Mouse (Mus musculus) MEL (cell line): ENCODE results near the gene Mpnd. TPM values are rescaled to one million over a fixed set of nuclear protein-coding genes. Genes with fewer than 3 reads are reported as not detected.
A peak's percentile ranks its signal among the peaks of the same experiment; 100 is the strongest.

Experiments
- DNase-seq: peaks from one replicate; pipeline ENCODE4 v3.0.0; 2011; ENCODE audit warnings: low read depth, low spot score
- H3K27ac ChIP-seq: 2 replicates; pipeline ENCODE4 v1.5.1; 2012; ENCODE audit warnings: low read depth, mild to moderate bottlenecking, control low read depth, low read length, moderate library complexity; ENCODE audit not compliant: control insufficient read depth
- H3K27me3 ChIP-seq, 2 experiments: fragments of 150-350 bp in 1 of 2; sonication (generic) in 1 of 2; 2 replicates each; pipeline ENCODE4 v1.6.1; 2012; ENCODE audit warnings: low read length in 2 of 2, mild to moderate bottlenecking in 2 of 2, improper control_type of control experiment in 1 of 2, moderate library complexity in 1 of 2; ENCODE audit not compliant: insufficient read depth in 2 of 2, control insufficient read depth in 1 of 2
- H3K36me3 ChIP-seq, 2 experiments: 2 replicates each; pipeline ENCODE4 v1.6.1; 2012 to 2014; ENCODE audit warnings: low read length in 2 of 2, improper control_type of control experiment in 1 of 2, inconsistent platforms in 1 of 2, mild to moderate bottlenecking in 1 of 2; ENCODE audit not compliant: insufficient read depth in 2 of 2, control insufficient read depth in 1 of 2
- H3K4me1 ChIP-seq, 2 experiments: fragments of 150-350 bp in 1 of 2; sonication (generic) in 1 of 2; 2 replicates each; pipeline ENCODE4 v1.6.1; 2012; ENCODE audit warnings: low read length in 2 of 2, improper control_type of control experiment in 1 of 2, mild to moderate bottlenecking in 1 of 2; ENCODE audit not compliant: insufficient read depth in 2 of 2, control insufficient read depth in 1 of 2
- H3K4me3 ChIP-seq, 2 experiments: fragments of 150-350 bp in 1 of 2; sonication (generic) in 1 of 2; 2 replicates each; pipeline ENCODE4 v1.5.1; 2012; ENCODE audit warnings: low read depth in 2 of 2, low read length in 2 of 2, mild to moderate bottlenecking in 2 of 2, moderate library complexity in 2 of 2, control low read depth in 1 of 2, improper control_type of control experiment in 1 of 2; ENCODE audit not compliant: control insufficient read depth in 1 of 2, insufficient read depth in 1 of 2
- H3K79me2 ChIP-seq: 2 replicates; pipeline ENCODE4 v1.6.1; 2012; ENCODE audit warnings: mild to moderate bottlenecking, low read length, moderate library complexity; ENCODE audit not compliant: control insufficient read depth, poor library complexity, insufficient read depth
- H3K9ac ChIP-seq: 2 replicates; pipeline ENCODE4 v1.6.1; 2012; ENCODE audit warnings: low read depth, mild to moderate bottlenecking, control low read depth, low read length, moderate library complexity; ENCODE audit not compliant: control insufficient read depth, poor library complexity, severe bottlenecking
- H3K9me3 ChIP-seq: fragments of 150-350 bp; sonication (generic); replicated peaks from 2 replicates; pipeline ENCODE4 v1.6.1; 2012; ENCODE audit warnings: mild to moderate bottlenecking, low read length, improper control_type of control experiment, moderate library complexity; ENCODE audit not compliant: insufficient read depth
- BHLHE40 ChIP-seq: IDR thresholded peaks from 2 replicates; pipeline ENCODE4 v1.6.1; 2012; ENCODE audit warnings: low read depth, mild to moderate bottlenecking, inconsistent platforms, low read length, improper control_type of control experiment, borderline replicate concordance
- CHD1 ChIP-seq: IDR thresholded peaks from 2 replicates; pipeline ENCODE4 v1.6.1; 2012; ENCODE audit warnings: low read depth, mild to moderate bottlenecking, inconsistent platforms, low read length, improper control_type of control experiment
- CHD2 ChIP-seq: IDR thresholded peaks from 2 replicates; pipeline ENCODE4 v1.6.1; 2011; ENCODE audit warnings: low read length, improper control_type of control experiment
- CTCF ChIP-seq, 3 experiments: IDR thresholded peaks in 2 of 3; conservative IDR thresholded peaks in 1 of 3; 2 replicates each; pipeline ENCODE4 v1.5.1; 2011 to 2012; ENCODE audit warnings: low read length in 3 of 3, low read depth in 2 of 3, mild to moderate bottlenecking in 2 of 3, improper control_type of control experiment in 1 of 3, inconsistent platforms in 1 of 3, mixed read lengths in 1 of 3, moderate library complexity in 1 of 3; ENCODE audit not compliant: control insufficient read depth in 1 of 3, insufficient read depth in 1 of 3, poor library complexity in 1 of 3, severe bottlenecking in 1 of 3
- E2F4 ChIP-seq: IDR thresholded peaks from 2 replicates; pipeline ENCODE4 v1.6.1; 2011; ENCODE audit warnings: low read depth, low read length, improper control_type of control experiment, borderline replicate concordance
- ELF1 ChIP-seq: IDR thresholded peaks from 2 replicates; pipeline ENCODE4 v1.6.1; 2014; ENCODE audit warnings: low read depth, mild to moderate bottlenecking, inconsistent platforms, low read length, improper control_type of control experiment, moderate library complexity
- EP300 ChIP-seq, 2 experiments: IDR thresholded peaks; 2 replicates each; pipeline ENCODE4 v1.6.1; 2011; ENCODE audit warnings: improper control_type of control experiment in 2 of 2, low read length in 2 of 2, low read depth in 1 of 2, mild to moderate bottlenecking in 1 of 2
- GABPA ChIP-seq: IDR thresholded peaks from 2 replicates; pipeline ENCODE4 v1.6.1; 2012; ENCODE audit warnings: low read depth, mild to moderate bottlenecking, inconsistent platforms, low read length, improper control_type of control experiment, moderate library complexity
- GATA1 ChIP-seq: IDR thresholded peaks from 2 replicates; pipeline ENCODE4 v1.6.1; 2011; ENCODE audit warnings: low read depth, low read length, improper control_type of control experiment
- MAFK ChIP-seq: IDR thresholded peaks from 2 replicates; pipeline ENCODE4 v1.6.1; 2011; ENCODE audit warnings: low read depth, mild to moderate bottlenecking, low read length, improper control_type of control experiment, borderline replicate concordance
- MAX ChIP-seq: IDR thresholded peaks from 2 replicates; pipeline ENCODE4 v1.6.1; 2011; ENCODE audit warnings: low read length, improper control_type of control experiment
- MAZ ChIP-seq: IDR thresholded peaks from 2 replicates; pipeline ENCODE4 v1.6.1; 2012; ENCODE audit warnings: low read depth, mild to moderate bottlenecking, inconsistent platforms, low read length, improper control_type of control experiment
- MYB ChIP-seq: IDR thresholded peaks from 2 replicates; pipeline ENCODE4 v1.6.1; 2011; ENCODE audit warnings: mild to moderate bottlenecking, low read depth, low read length, improper control_type of control experiment
- MYC ChIP-seq: IDR thresholded peaks from 2 replicates; pipeline ENCODE4 v1.6.1; 2011; ENCODE audit warnings: low read depth, mild to moderate bottlenecking, low read length, improper control_type of control experiment, moderate library complexity
- NELFE ChIP-seq: IDR thresholded peaks from 2 replicates; pipeline ENCODE4 v1.6.1; 2011; ENCODE audit warnings: low read depth, low read length, improper control_type of control experiment
- POLR2A ChIP-seq, 2 experiments: IDR thresholded peaks; 2 replicates each; pipeline ENCODE4 v1.6.1; 2011 to 2012; ENCODE audit warnings: low read length in 2 of 2, mild to moderate bottlenecking in 2 of 2, control low read depth in 1 of 2, improper control_type of control experiment in 1 of 2, low read depth in 1 of 2, moderate library complexity in 1 of 2; ENCODE audit not compliant: control insufficient read depth in 1 of 2, insufficient read depth in 1 of 2, poor library complexity in 1 of 2
- POLR2AphosphoS2 ChIP-seq: IDR thresholded peaks from 2 replicates; pipeline ENCODE4 v1.6.1; 2011; ENCODE audit warnings: low read length, improper control_type of control experiment
- POLR2AphosphoS5 ChIP-seq: IDR thresholded peaks from 2 replicates; pipeline ENCODE4 v1.6.1; 2012; ENCODE audit warnings: low read depth, borderline replicate concordance, mild to moderate bottlenecking, inconsistent platforms, low read length, moderate library complexity, mixed read lengths
- RAD21 ChIP-seq: IDR thresholded peaks from 2 replicates; pipeline ENCODE4 v1.6.1; 2011; ENCODE audit warnings: mild to moderate bottlenecking, low read depth, low read length, improper control_type of control experiment
- RCOR1 ChIP-seq: IDR thresholded peaks from 2 replicates; pipeline ENCODE4 v1.6.1; 2012; ENCODE audit warnings: low read depth, mild to moderate bottlenecking, inconsistent platforms, low read length, improper control_type of control experiment
- SIN3A ChIP-seq: IDR thresholded peaks from 2 replicates; pipeline ENCODE4 v1.6.1; 2012; ENCODE audit warnings: low read length, improper control_type of control experiment, inconsistent platforms
- TAL1 ChIP-seq: IDR thresholded peaks from 2 replicates; pipeline ENCODE4 v1.6.1; 2012; ENCODE audit warnings: mild to moderate bottlenecking, inconsistent platforms, low read length, moderate library complexity, mixed read lengths
- TBP ChIP-seq: IDR thresholded peaks from 2 replicates; pipeline ENCODE4 v1.8.0; 2011; ENCODE audit warnings: low read depth, low read length, improper control_type of control experiment
- TCF12 ChIP-seq: IDR thresholded peaks from 2 replicates; pipeline ENCODE4 v1.6.1; 2014; ENCODE audit warnings: low read depth, mild to moderate bottlenecking, inconsistent platforms, low read length, improper control_type of control experiment, moderate library complexity
- USF1 ChIP-seq: IDR thresholded peaks from 2 replicates; pipeline ENCODE4 v1.6.1; 2014; ENCODE audit warnings: low read depth, mild to moderate bottlenecking, inconsistent platforms, low read length, improper control_type of control experiment, moderate library complexity
- ZC3H11A ChIP-seq: IDR thresholded peaks from 2 replicates; pipeline ENCODE4 v1.6.1; 2012; ENCODE audit warnings: low read depth, mild to moderate bottlenecking, inconsistent platforms, low read length, improper control_type of control experiment
- ZKSCAN1 ChIP-seq: IDR thresholded peaks from 2 replicates; pipeline ENCODE4 v1.6.1; 2012; ENCODE audit warnings: low read depth, mild to moderate bottlenecking, inconsistent platforms, low read length, improper control_type of control experiment, moderate library complexity
- ZMIZ1 ChIP-seq: IDR thresholded peaks from 2 replicates; pipeline ENCODE4 v1.6.1; 2012; ENCODE audit warnings: low read depth, mild to moderate bottlenecking, inconsistent platforms, low read length, improper control_type of control experiment, moderate library complexity
- ZNF384 ChIP-seq: IDR thresholded peaks from 2 replicates; pipeline ENCODE4 v1.6.1; 2012; ENCODE audit warnings: low read depth, mild to moderate bottlenecking, inconsistent platforms, low read length, improper control_type of control experiment
- polyA plus RNA-seq, 2 experiments: library from polyadenylated mRNA; stranded (reverse) in 1 of 2; unstranded in 1 of 2; fragments of >175 nt in 1 of 2; fragments of >200 nt in 1 of 2; gene quantifications; 2 replicates each; pipeline versions ENCODE4 v1.2.1 to v1.2.4; 2012; ENCODE audit warnings: low replicate concordance in 2 of 2, low read depth in 1 of 2; ENCODE audit not compliant: insufficient read length in 2 of 2, insufficient read depth in 1 of 2, missing spikeins in 1 of 2
- total RNA-seq: library from RNA; depleted of rRNA; stranded (reverse); fragments of 300-350 nt; gene quantifications from 2 replicates; pipeline ENCODE4 v1.2.3, GENCODE M21; 2012

The Mpnd gene
- total and polyA plus RNA-seq, 3 experiments = 3.9 to 18.3 TPM; not detected in 1

- H3K27ac ChIP-seq = peak overlapping the region; percentile 88
- H3K36me3 ChIP-seq = peaks cover 8 to 38% of the 10 kb centered on the region in 2 experiments
- H3K79me2 ChIP-seq = peaks cover 57% of the 10 kb centered on the region
- no peaks in the 10 kb centered on the region for H3K9me3 ChIP-seq
- H3K4me1 ChIP-seq = peaks cover 6 to 33% of the 10 kb centered on the region in 2 experiments
- peak overlapping the region; percentile 27 to 41 for H3K4me3 ChIP-seq
- peak overlapping the region; percentile 73 for H3K9ac ChIP-seq
- peak; percentile 45 for DNase-seq
- no peak for TF ChIP-seq MAZ
- TF ChIP-seq SIN3A = no peak
- TF ChIP-seq ELF1 = no peak
- no peak for TF ChIP-seq BHLHE40
- no peak for TF ChIP-seq POLR2AphosphoS2
- 0 out of 2 replicates have a peak, but pooled peaks have one; percentile 74 for TF ChIP-seq CHD1
- no peak for TF ChIP-seq E2F4
- TF ChIP-seq ZNF384 = no peak
- no peaks in the 10 kb centered on the region for H3K27me3 ChIP-seq
Observed at GRCm38 (mm10) chr17:56039345-56039744, 33.8 kb downstream of the Mpnd start.

DNA sequence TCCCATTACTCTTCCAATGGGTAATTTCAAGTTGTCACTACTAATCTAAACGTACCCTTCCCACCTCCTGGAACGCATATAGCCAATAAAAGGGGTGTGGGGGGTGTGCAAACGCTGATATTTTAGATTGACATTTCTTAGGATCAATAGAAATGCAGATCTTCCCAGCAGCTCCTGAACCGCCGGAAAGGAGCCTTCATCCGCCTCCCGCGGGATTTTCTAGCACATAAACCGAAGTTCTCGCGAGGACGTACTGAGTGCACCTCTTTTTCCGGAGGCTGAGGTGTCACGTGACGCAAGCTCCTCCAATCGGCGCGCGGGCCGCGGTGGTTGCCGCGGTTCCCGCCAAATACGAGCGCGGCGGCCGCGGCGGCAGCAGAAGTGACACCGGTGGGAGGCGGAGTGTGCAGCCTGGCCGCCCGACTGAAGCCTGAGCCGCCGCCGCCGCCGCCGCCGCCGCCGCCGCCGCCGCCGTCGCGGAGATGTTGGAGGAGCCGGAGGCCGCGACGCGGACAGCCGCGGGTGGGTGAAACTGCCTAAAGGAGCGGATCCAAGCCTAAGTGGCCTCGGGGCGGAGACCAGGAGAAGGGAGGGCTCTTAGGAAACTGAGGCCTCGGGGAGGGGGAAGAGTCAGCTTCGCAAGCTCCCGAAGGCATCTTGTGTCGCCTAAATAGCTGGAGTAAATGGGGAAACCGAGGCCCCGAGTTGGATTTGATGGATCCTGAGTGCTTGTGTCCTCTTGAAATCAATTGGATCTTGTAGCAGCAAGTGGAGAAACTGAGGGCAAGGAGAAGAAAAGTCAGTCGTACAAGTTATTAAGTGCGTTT, 34.7 kb downstream of the Mpnd start, which contains the start of gene Chaf1a:
Gene Chaf1a, plus strand, starts transcription at position 410 of the 827 bp plus-strand sequence.
- H3K27me3 ChIP-seq = no peaks in the 10 kb centered on the region
- TF ChIP-seq ZC3H11A (no peak), POLR2AphosphoS5 (no peak), RCOR1 (no peak), MYC (0 out of 2 replicates have a peak, but pooled peaks have one; percentile 6), MYB (no peak), CHD2 (peak; percentile 97), EP300 (IDR thresholded peaks at IDR 0.05; ENCODE audit: low read depth in 1 of 2, low read length in 2 of 2) (no peak), NELFE (peak; percentile 66), ELF1 (peak; percentile 69), E2F4 (peak; percentile 84; the same call in 1 of the 2 replicates), ZMIZ1 (peak; percentile 41; the same call in 1 of the 2 replicates), ZNF384 (no peak), USF1 (peak; percentile 99), POLR2AphosphoS2 (peak; percentile 50; the same call in 1 of the 2 replicates), RAD21 (no peak), TCF12 (0 out of 2 replicates have a peak, but pooled peaks have one; percentile 21), MAFK (no peak), CHD1 (no peak), GABPA (no peak), MAX (peak; percentile 95), BHLHE40 (no peak), CTCF (IDR thresholded peaks at IDR 0.05 in 2 of 3, conservative IDR thresholded peaks at IDR 0.05 in 1 of 3; ENCODE audit: control insufficient read depth in 1 of 3, insufficient read depth in 1 of 3, low read depth in 2 of 3, low read length in 3 of 3, poor library complexity in 1 of 3, severe bottlenecking in 1 of 3) (no peak), GATA1 (peak; percentile 86), TBP (peak; percentile 85), SIN3A (peak; percentile 72), POLR2A (IDR thresholded peaks at IDR 0.05; ENCODE audit: control insufficient read depth in 1 of 2, insufficient read depth in 1 of 2, low read depth in 1 of 2, low read length in 2 of 2, poor library complexity in 1 of 2) (peak; percentile 66), TAL1 (no peak), ZKSCAN1 (no peak)

More for the DNA sequence above, 34.7 kb downstream of the Mpnd start, which contains the start of gene Chaf1a:
- peak within 1 kb of the TSS; percentile 88 for H3K27ac ChIP-seq
- H3K9ac ChIP-seq = peak within 1 kb of the TSS; percentile 98
- no peaks in the 10 kb centered on the region for H3K9me3 ChIP-seq
- DNase-seq = peak; percentile 99
- H3K79me2 ChIP-seq = peaks cover 53% of the 10 kb centered on the region
- peak within 1 kb of the TSS; percentile 87 to 89 for H3K4me3 ChIP-seq
- peaks cover 13 to 34% of the 10 kb centered on the region in 2 experiments for H3K36me3 ChIP-seq
- peaks cover 6 to 24% of the 10 kb centered on the region in 2 experiments for H3K4me1 ChIP-seq
